Mouse (Mus musculus): ENCODE data around the gene Gpr107. TPM values are rescaled to one million over a fixed set of nuclear protein-coding genes. Genes with fewer than 3 reads are reported as not detected.
"Not testable (repeated sequence)": the region's sequence is repeated elsewhere in the genome, so short reads cannot be mapped to it uniquely, and the experiment has no call there.

Gpr107 gene
- polyA plus RNA-seq, 1 experiment from 2014 or later: 34.9 TPM

GRCm38 (mm10) chr2:31160147-31160920 lies 8.2 kb downstream of the Gpr107 start:
- H3K9ac ChIP-seq (ENCODE audit: low read depth, low read length): no peak overlapping the region
- H3K36me3 ChIP-seq (ENCODE audit: control insufficient read depth, insufficient read depth, low read length): no peaks in the 10 kb centered on the region
- no peaks in the 10 kb centered on the region for H3K9me3 ChIP-seq (replicated peaks; ENCODE audit: control insufficient read depth, low read length, poor library complexity, severe bottlenecking)
- H3K4me1 ChIP-seq (ENCODE audit: control insufficient read depth, insufficient read depth, low read length): peaks cover 3% of the 10 kb centered on the region; the same call in 1 of the 2 replicates
- H3K27me3 ChIP-seq (ENCODE audit: control insufficient read depth, insufficient read depth, low read depth, low read length): no peaks in the 10 kb centered on the region
- H3K4me2 ChIP-seq (ENCODE audit: low read length): no peak overlapping the region
- no peak overlapping the region for H3K27ac ChIP-seq (ENCODE audit: low read length)
- ATAC-seq: no peak
- no peak overlapping the region for H3K4me3 ChIP-seq (ENCODE audit: low read depth, low read length)
- WGBS: 85% methylated on average over 10 of the region's 10 CpGs

GRCm38 (mm10) chr2:31161620-31162019 lies 9.5 kb downstream of the Gpr107 start:
- Histone ChIP-seq H3K9ac (ENCODE audit: low read depth, low read length) (no peak overlapping the region), H3K4me3 (ENCODE audit: low read depth, low read length) (no peak overlapping the region), H3K4me2 (ENCODE audit: low read length) (no peak overlapping the region), H3K36me3 (ENCODE audit: control insufficient read depth, insufficient read depth, low read length) (no peaks in the 10 kb centered on the region), H3K27ac (ENCODE audit: low read length) (no peak overlapping the region), H3K4me1 (ENCODE audit: control insufficient read depth, insufficient read depth, low read length) (peaks cover 3% of the 10 kb centered on the region; the same call in 1 of the 2 replicates), H3K27me3 (ENCODE audit: control insufficient read depth, insufficient read depth, low read depth, low read length) (no peaks in the 10 kb centered on the region), H3K9me3 (replicated peaks; ENCODE audit: control insufficient read depth, low read length, poor library complexity, severe bottlenecking) (no peaks in the 10 kb centered on the region)
- 93% methylated on average over 4 of the region's 4 CpGs for WGBS
- no peak for ATAC-seq

GRCm38 (mm10) chr2:31163361-31164118 lies 11.4 kb downstream of the Gpr107 start:
- Histone ChIP-seq H3K9me3 (replicated peaks; ENCODE audit: control insufficient read depth, low read length, poor library complexity, severe bottlenecking) (no peaks in the 10 kb centered on the region), H3K4me1 (ENCODE audit: control insufficient read depth, insufficient read depth, low read length) (no peaks in the 10 kb centered on the region; the same call in 1 of the 2 replicates), H3K36me3 (ENCODE audit: control insufficient read depth, insufficient read depth, low read length) (peaks cover 2% of the 10 kb centered on the region; the same call in 1 of the 2 replicates), H3K4me3 (ENCODE audit: low read depth, low read length) (no peak overlapping the region), H3K27me3 (ENCODE audit: control insufficient read depth, insufficient read depth, low read depth, low read length) (no peaks in the 10 kb centered on the region), H3K9ac (ENCODE audit: low read depth, low read length) (no peak overlapping the region), H3K27ac (ENCODE audit: low read length) (no peak overlapping the region), H3K4me2 (ENCODE audit: low read length) (no peak overlapping the region)
- no peak for ATAC-seq
- WGBS: 80% methylated on average over 11 of the region's 11 CpGs

- H3K9me3 ChIP-seq (replicated peaks; ENCODE audit: control insufficient read depth, low read length, poor library complexity, severe bottlenecking): no peaks in the 10 kb centered on the region
- no peak overlapping the region for H3K4me3 ChIP-seq (ENCODE audit: low read depth, low read length)
- no peak overlapping the region for H3K9ac ChIP-seq (ENCODE audit: low read depth, low read length)
- no peak for ATAC-seq
- WGBS: 52% methylated on average over 5 of the region's 5 CpGs
- no peaks in the 10 kb centered on the region; the same call in 1 of the 2 replicates for H3K4me1 ChIP-seq (ENCODE audit: control insufficient read depth, insufficient read depth, low read length)
- H3K27me3 ChIP-seq (ENCODE audit: control insufficient read depth, insufficient read depth, low read depth, low read length): no peaks in the 10 kb centered on the region
- no peak overlapping the region for H3K4me2 ChIP-seq (ENCODE audit: low read length)
- peaks cover 9% of the 10 kb centered on the region; the same call in 1 of the 2 replicates for H3K36me3 ChIP-seq (ENCODE audit: control insufficient read depth, insufficient read depth, low read length)
- no peak overlapping the region for H3K27ac ChIP-seq (ENCODE audit: low read length)
Measured at GRCm38 (mm10) chr2:31164841-31165455, 12.8 kb downstream of the Gpr107 start.

- Histone ChIP-seq H3K9ac (ENCODE audit: low read depth, low read length) (no peak overlapping the region), H3K4me1 (ENCODE audit: control insufficient read depth, insufficient read depth, low read length) (no peaks in the 10 kb centered on the region; the same call in 1 of the 2 replicates), H3K4me2 (ENCODE audit: low read length) (no peak overlapping the region), H3K9me3 (replicated peaks; ENCODE audit: control insufficient read depth, low read length, poor library complexity, severe bottlenecking) (no peaks in the 10 kb centered on the region), H3K27me3 (ENCODE audit: control insufficient read depth, insufficient read depth, low read depth, low read length) (no peaks in the 10 kb centered on the region), H3K27ac (ENCODE audit: low read length) (no peak overlapping the region), H3K36me3 (ENCODE audit: control insufficient read depth, insufficient read depth, low read length) (peaks cover 11% of the 10 kb centered on the region; the same call in 1 of the 2 replicates), H3K4me3 (ENCODE audit: low read depth, low read length) (no peak overlapping the region)
- WGBS: 79% methylated on average over 4 of the region's 4 CpGs
- ATAC-seq: no peak
Measured at GRCm38 (mm10) chr2:31165529-31165928, 13.4 kb downstream of the Gpr107 start.

- not testable (repeated sequence) for H3K4me1 ChIP-seq (ENCODE audit: control insufficient read depth, insufficient read depth, low read length); H3K9ac ChIP-seq (ENCODE audit: low read depth, low read length); H3K4me2 ChIP-seq (ENCODE audit: low read length); H3K27ac ChIP-seq (ENCODE audit: low read length); H3K4me3 ChIP-seq (ENCODE audit: low read depth, low read length); ATAC-seq; H3K27me3 ChIP-seq (ENCODE audit: control insufficient read depth, insufficient read depth, low read depth, low read length); H3K9me3 ChIP-seq (replicated peaks; ENCODE audit: control insufficient read depth, low read length, poor library complexity, severe bottlenecking)
- peaks cover 18% of the 10 kb centered on the region; the same call in 1 of the 2 replicates for H3K36me3 ChIP-seq (ENCODE audit: control insufficient read depth, insufficient read depth, low read length)
- WGBS: 92% methylated on average over 2 of the region's 2 CpGs
Measured at GRCm38 (mm10) chr2:31167571-31167970, 15.5 kb downstream of the Gpr107 start.

- no peak overlapping the region for H3K4me3 ChIP-seq (ENCODE audit: low read depth, low read length)
- 93% methylated on average over 10 of the region's 10 CpGs for WGBS
- no peak overlapping the region for H3K4me2 ChIP-seq (ENCODE audit: low read length)
- no peak overlapping the region for H3K9ac ChIP-seq (ENCODE audit: low read depth, low read length)
- no peaks in the 10 kb centered on the region for H3K9me3 ChIP-seq (replicated peaks; ENCODE audit: control insufficient read depth, low read length, poor library complexity, severe bottlenecking)
- no peaks in the 10 kb centered on the region for H3K27me3 ChIP-seq (ENCODE audit: control insufficient read depth, insufficient read depth, low read depth, low read length)
- no peak for ATAC-seq
- H3K4me1 ChIP-seq (ENCODE audit: control insufficient read depth, insufficient read depth, low read length): no peaks in the 10 kb centered on the region; the same call in 1 of the 2 replicates
- no peak overlapping the region for H3K27ac ChIP-seq (ENCODE audit: low read length)
- peaks cover 28% of the 10 kb centered on the region for H3K36me3 ChIP-seq (ENCODE audit: control insufficient read depth, insufficient read depth, low read length)
Measured at GRCm38 (mm10) chr2:31169001-31169400, 16.9 kb downstream of the Gpr107 start.

- H3K4me3 ChIP-seq (ENCODE audit: low read depth, low read length): no peak overlapping the region
- H3K9me3 ChIP-seq (replicated peaks; ENCODE audit: control insufficient read depth, low read length, poor library complexity, severe bottlenecking): no peaks in the 10 kb centered on the region
- no peaks in the 10 kb centered on the region for H3K27me3 ChIP-seq (ENCODE audit: control insufficient read depth, insufficient read depth, low read depth, low read length)
- H3K27ac ChIP-seq (ENCODE audit: low read length): no peak overlapping the region
- H3K9ac ChIP-seq (ENCODE audit: low read depth, low read length): no peak overlapping the region
- 93% methylated on average over 6 of the region's 6 CpGs for whole genome bisulfite sequencing
- H3K36me3 ChIP-seq (ENCODE audit: control insufficient read depth, insufficient read depth, low read length): peaks cover 32% of the 10 kb centered on the region
- ATAC-seq: no peak
- no peaks in the 10 kb centered on the region; the same call in 1 of the 2 replicates for H3K4me1 ChIP-seq (ENCODE audit: control insufficient read depth, insufficient read depth, low read length)
- no peak overlapping the region for H3K4me2 ChIP-seq (ENCODE audit: low read length)
Measured at GRCm38 (mm10) chr2:31170164-31170563, 18.0 kb downstream of the Gpr107 start.

Measured in midbrain, embryonic 16.5 days (tissue).